Mouse (Mus musculus): ENCODE data around the gene Tspan17. TPM values are rescaled to one million over a fixed set of nuclear protein-coding genes. Genes with fewer than 3 reads are reported as not detected.

The Tspan17 gene
- polyA plus RNA-seq, 1 experiment = 52.0 TPM

- TF ChIP-seq CTCF (IDR thresholded peaks at IDR 0.05; ENCODE audit: low read depth, low read length) = no peak
- no peak for TF ChIP-seq POLR2A (IDR thresholded peaks at IDR 0.05; ENCODE audit: borderline replicate concordance, low read depth, low read length)
- Histone ChIP-seq H3K4me1 (ENCODE audit: control insufficient read depth, insufficient read depth, low read length) (no peaks in the 10 kb centered on the region), H3K4me3 (ENCODE audit: insufficient read depth, low read length) (no peak overlapping the region), H3K27ac (ENCODE audit: insufficient read depth, low read depth, low read length) (no peak overlapping the region)
These were observed 11.0 kb downstream of the Tspan17 start for GRCm38 (mm10) chr13:54800206-54800605.

DNA sequence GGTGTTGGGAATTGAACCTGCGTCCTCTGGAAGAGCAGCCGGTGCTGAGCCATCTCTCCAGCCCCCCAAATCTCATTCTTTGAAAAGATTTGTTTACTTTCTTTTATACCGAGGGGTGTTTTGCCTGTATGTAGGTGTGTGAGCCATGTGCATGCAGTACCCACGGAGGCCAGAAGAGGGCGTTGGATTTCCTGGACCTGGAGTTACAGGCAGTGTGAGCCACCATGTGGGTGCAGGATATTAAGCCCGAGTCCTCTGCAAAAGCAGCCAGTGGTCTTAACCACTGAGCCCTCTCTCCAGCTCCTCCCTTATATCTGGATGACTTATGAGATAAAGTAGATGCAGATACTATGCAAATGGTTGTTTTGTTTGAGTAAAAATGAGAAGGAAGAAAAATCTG, 13.8 kb downstream of the Tspan17 start:
- Histone ChIP-seq H3K4me3 (ENCODE audit: insufficient read depth, low read length) (no peak overlapping the region), H3K27ac (ENCODE audit: insufficient read depth, low read depth, low read length) (no peak overlapping the region), H3K4me1 (ENCODE audit: control insufficient read depth, insufficient read depth, low read length) (no peaks in the 10 kb centered on the region)
- no peak; the same call in 1 of the 2 replicates for TF ChIP-seq CTCF (IDR thresholded peaks at IDR 0.05; ENCODE audit: low read depth, low read length)
- TF ChIP-seq POLR2A (IDR thresholded peaks at IDR 0.05; ENCODE audit: borderline replicate concordance, low read depth, low read length) = no peak

GRCm38 (mm10) chr13:54805134-54805838, 16.1 kb downstream of the Tspan17 start:
- Histone ChIP-seq H3K27ac (ENCODE audit: insufficient read depth, low read depth, low read length) (no peak overlapping the region), H3K4me3 (ENCODE audit: insufficient read depth, low read length) (no peak overlapping the region), H3K4me1 (ENCODE audit: control insufficient read depth, insufficient read depth, low read length) (no peaks in the 10 kb centered on the region)
- no peak for TF ChIP-seq CTCF (IDR thresholded peaks at IDR 0.05; ENCODE audit: low read depth, low read length)
- no peak for TF ChIP-seq POLR2A (IDR thresholded peaks at IDR 0.05; ENCODE audit: borderline replicate concordance, low read depth, low read length)

GRCm38 (mm10) chr13:54806434-54806976, 17.3 kb downstream of the Tspan17 start:
- H3K4me1 ChIP-seq (ENCODE audit: control insufficient read depth, insufficient read depth, low read length) = no peaks in the 10 kb centered on the region
- H3K27ac ChIP-seq (ENCODE audit: insufficient read depth, low read depth, low read length) = no peak overlapping the region
- H3K4me3 ChIP-seq (ENCODE audit: insufficient read depth, low read length) = no peak overlapping the region
- TF ChIP-seq CTCF (IDR thresholded peaks at IDR 0.05; ENCODE audit: low read depth, low read length) (no peak), POLR2A (IDR thresholded peaks at IDR 0.05; ENCODE audit: borderline replicate concordance, low read depth, low read length) (no peak)

DNA sequence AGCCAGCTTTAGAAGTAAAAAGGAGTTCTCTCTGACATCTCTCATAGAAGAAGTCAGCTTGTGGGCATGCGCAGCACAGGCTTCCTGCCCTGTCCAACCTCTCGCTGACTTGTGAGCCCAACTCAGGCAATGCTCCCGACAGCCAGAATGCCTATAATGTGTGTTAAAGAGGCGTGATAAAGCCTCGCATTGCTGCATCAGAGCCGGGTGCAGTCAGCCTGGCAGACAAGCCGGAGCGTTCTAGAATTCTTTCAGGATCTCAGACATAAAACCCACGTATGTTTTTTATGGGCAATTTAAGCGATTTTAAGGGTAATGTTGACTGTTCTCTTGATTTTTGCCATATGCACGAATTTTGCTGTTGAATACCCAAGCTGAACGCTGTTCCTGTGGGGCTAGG, 18.9 kb downstream of the Tspan17 start:
- TF ChIP-seq POLR2A (IDR thresholded peaks at IDR 0.05; ENCODE audit: borderline replicate concordance, low read depth, low read length) (no peak), CTCF (IDR thresholded peaks at IDR 0.05; ENCODE audit: low read depth, low read length) (no peak)
- Histone ChIP-seq H3K4me3 (ENCODE audit: insufficient read depth, low read length) (no peak overlapping the region), H3K4me1 (ENCODE audit: control insufficient read depth, insufficient read depth, low read length) (no peaks in the 10 kb centered on the region), H3K27ac (ENCODE audit: insufficient read depth, low read depth, low read length) (no peak overlapping the region)

GRCm38 (mm10) chr13:54811476-54811875, 22.3 kb downstream of the Tspan17 start:
- no peak overlapping the region for H3K27ac ChIP-seq (ENCODE audit: insufficient read depth, low read depth, low read length)
- TF ChIP-seq CTCF (IDR thresholded peaks at IDR 0.05; ENCODE audit: low read depth, low read length) = no peak
- TF ChIP-seq POLR2A (IDR thresholded peaks at IDR 0.05; ENCODE audit: borderline replicate concordance, low read depth, low read length) = no peak

GRCm38 (mm10) chr13:54813381-54813780, 24.2 kb downstream of the Tspan17 start:
- Histone ChIP-seq H3K27ac (ENCODE audit: insufficient read depth, low read depth, low read length) (no peak overlapping the region), H3K4me1 (ENCODE audit: control insufficient read depth, insufficient read depth, low read length) (no peaks in the 10 kb centered on the region), H3K4me3 (ENCODE audit: insufficient read depth, low read length) (no peak overlapping the region)
- TF ChIP-seq CTCF (IDR thresholded peaks at IDR 0.05; ENCODE audit: low read depth, low read length) (no peak), POLR2A (IDR thresholded peaks at IDR 0.05; ENCODE audit: borderline replicate concordance, low read depth, low read length) (no peak)

More at GRCm38 (mm10) chr13:54811476-54811875, 22.3 kb downstream of the Tspan17 start:
- no peaks in the 10 kb centered on the region for H3K4me1 ChIP-seq (ENCODE audit: control insufficient read depth, insufficient read depth, low read length)
- H3K4me3 ChIP-seq (ENCODE audit: insufficient read depth, low read length) = no peak overlapping the region

- H3K27ac ChIP-seq (ENCODE audit: insufficient read depth, low read depth, low read length) = no peak overlapping the region
- peaks cover 2% of the 10 kb centered on the region for H3K4me1 ChIP-seq (ENCODE audit: control insufficient read depth, insufficient read depth, low read length)
- TF ChIP-seq CTCF (IDR thresholded peaks at IDR 0.05; ENCODE audit: low read depth, low read length) = no peak
- no peak for TF ChIP-seq POLR2A (IDR thresholded peaks at IDR 0.05; ENCODE audit: borderline replicate concordance, low read depth, low read length)
- H3K4me3 ChIP-seq (ENCODE audit: insufficient read depth, low read length) = no peak overlapping the region
These were observed 29.4 kb downstream of the Tspan17 start for GRCm38 (mm10) chr13:54818399-54819254.

- Histone ChIP-seq H3K4me1 (ENCODE audit: control insufficient read depth, insufficient read depth, low read length) (peaks cover 2% of the 10 kb centered on the region), H3K27ac (ENCODE audit: insufficient read depth, low read depth, low read length) (no peak overlapping the region), H3K4me3 (ENCODE audit: insufficient read depth, low read length) (no peak overlapping the region)
- TF ChIP-seq POLR2A (IDR thresholded peaks at IDR 0.05; ENCODE audit: borderline replicate concordance, low read depth, low read length) (no peak), CTCF (IDR thresholded peaks at IDR 0.05; ENCODE audit: low read depth, low read length) (no peak)
These were observed 31.9 kb downstream of the Tspan17 start for GRCm38 (mm10) chr13:54821106-54821505.

GRCm38 (mm10) chr13:54821931-54822330, 32.8 kb downstream of the Tspan17 start:
- Histone ChIP-seq H3K4me3 (ENCODE audit: insufficient read depth, low read length) (no peak overlapping the region), H3K27ac (ENCODE audit: insufficient read depth, low read depth, low read length) (no peak overlapping the region), H3K4me1 (ENCODE audit: control insufficient read depth, insufficient read depth, low read length) (peaks cover 2% of the 10 kb centered on the region)
- TF ChIP-seq CTCF (IDR thresholded peaks at IDR 0.05; ENCODE audit: low read depth, low read length) (no peak), POLR2A (IDR thresholded peaks at IDR 0.05; ENCODE audit: borderline replicate concordance, low read depth, low read length) (no peak)
